24 mouse cellular contexts compared by ENCODE assay signal in genomic region chr12:99873443-99873842, GRCm38 (mm10). TPM values are rescaled to one million over a fixed set of nuclear protein-coding genes. Genes with fewer than 3 reads are reported as not detected.
DNase-seq lines count a peak whose midpoint lies in the region; ATAC-seq and TF ChIP-seq lines count a peak whose summit lies in the region.
"Had no signal": no experiment of that assay in that cellular context is flagged by ENCODE, and none has a peak within 500 bp of the region (broad histone marks: within the 10 kb centered on the region; RNA-seq: fewer than 3 reads in every experiment).

No protein-coding gene starts in this region.

- WGBS in liver, postnatal 0 days (ENCODE audit: insufficient replicate concordance): 66% methylated on average over 3 of the region's 3 CpGs
- 52% methylated on average over 3 of the region's 3 CpGs for WGBS in hindbrain, embryonic 13.5 days

- H3K4me2 ChIP-seq in liver, postnatal 0 days (ENCODE audit: low read depth, low read length): no peak overlapping the region
- no peak overlapping the region for H3K4me2 ChIP-seq in hindbrain, embryonic 13.5 days
- H3K4me2 ChIP-seq: hindbrain, embryonic 15.5 days; limb, embryonic 12.5 days; neural tube, embryonic 13.5 days; stomach, embryonic 15.5 days had no signal

- no peak for TF ChIP-seq CTCF in liver, postnatal 0 days (IDR thresholded peaks at IDR 0.05; ENCODE audit: low read depth)

- no peaks in the 10 kb centered on the region for H3K27me3 ChIP-seq in liver, postnatal 0 days (ENCODE audit: insufficient read depth, low read length)
- H3K27me3 ChIP-seq in hindbrain, embryonic 13.5 days: no peaks in the 10 kb centered on the region
- H3K27me3 ChIP-seq: hindbrain, embryonic 15.5 days; limb, embryonic 12.5 days; neural tube, embryonic 13.5 days; stomach, embryonic 15.5 days had no signal

- H3K36me3 ChIP-seq in liver, postnatal 0 days (replicated peaks; ENCODE audit: insufficient read depth, low read length): no peaks in the 10 kb centered on the region
- H3K36me3 ChIP-seq in hindbrain, embryonic 13.5 days: no peaks in the 10 kb centered on the region
- H3K36me3 ChIP-seq: hindbrain, embryonic 15.5 days; limb, embryonic 12.5 days; neural tube, embryonic 13.5 days; stomach, embryonic 15.5 days had no signal

- peak; percentile 44; the same call in 1 of the 2 replicates for ATAC-seq in liver, postnatal 0 days
- ATAC-seq in hindbrain, embryonic 13.5 days (ENCODE audit: low FRiP score): no peak
- ATAC-seq: forebrain, postnatal 0 days had no signal

- TF ChIP-seq EP300 in liver, postnatal 0 days (IDR thresholded peaks at IDR 0.05; ENCODE audit: low read depth): no peak

- DNase-seq in embryo, embryonic 10.5 days (ENCODE audit: low spot score): peak; percentile 6
- no peak for DNase-seq in embryo, embryonic 10 days (ENCODE audit: low spot score)
- DNase-seq in retina, postnatal 1 day: peak; percentile 16
- no peak for DNase-seq in retina, embryonic 14.5 days (ENCODE audit: low spot score)
- no peak for DNase-seq in liver, postnatal 0 days
- no peak for DNase-seq in T-cell, adult 2 months (ENCODE audit: low spot score)
- DNase-seq: adrenal gland, postnatal 36 days; cerebellum, adult 18-20 months; cerebellum, postnatal 14 days; forebrain, postnatal 0 days; gastrocnemius, postnatal 25 days; heart, adult 2 months; kidney, postnatal 36 days; lung, adult 18-20 months; lung, postnatal 14 days; midbrain, embryonic 14.5 days; right cerebral cortex, adult 18-20 months; thymus, postnatal 25 days had no signal

- H3K9ac ChIP-seq in liver, postnatal 0 days (replicated peaks): no peak overlapping the region
- no peak overlapping the region for H3K9ac ChIP-seq in hindbrain, embryonic 13.5 days
- H3K9ac ChIP-seq: forebrain, postnatal 0 days; hindbrain, embryonic 15.5 days; limb, embryonic 12.5 days; neural tube, embryonic 13.5 days; stomach, embryonic 15.5 days had no signal

- H3K27ac ChIP-seq in liver, postnatal 0 days (ENCODE audit: low read depth): no peak overlapping the region
- no peak overlapping the region for H3K27ac ChIP-seq in hindbrain, embryonic 13.5 days
- H3K27ac ChIP-seq: embryonic facial prominence, embryonic 10.5 days; heart, adult 2 months; hindbrain, embryonic 15.5 days; limb, embryonic 12.5 days; neural tube, embryonic 13.5 days; stomach, embryonic 15.5 days had no signal

- H3K4me3 ChIP-seq in liver, postnatal 0 days (ENCODE audit: low read depth, low read length): no peak overlapping the region
- no peak overlapping the region for H3K4me3 ChIP-seq in hindbrain, embryonic 13.5 days
- H3K4me3 ChIP-seq: embryonic facial prominence, embryonic 10.5 days; heart, adult 2 months; hindbrain, embryonic 15.5 days; limb, embryonic 12.5 days; neural tube, embryonic 13.5 days; stomach, embryonic 15.5 days had no signal

- no peaks in the 10 kb centered on the region for H3K9me3 ChIP-seq in liver, postnatal 0 days (ENCODE audit: low read length)
- H3K9me3 ChIP-seq in hindbrain, embryonic 13.5 days: no peaks in the 10 kb centered on the region
- H3K9me3 ChIP-seq: embryonic facial prominence, embryonic 10.5 days; hindbrain, embryonic 15.5 days; limb, embryonic 12.5 days; neural tube, embryonic 13.5 days; stomach, embryonic 15.5 days had no signal

- no peaks in the 10 kb centered on the region for H3K4me1 ChIP-seq in liver, postnatal 0 days (ENCODE audit: insufficient read depth)
- no peaks in the 10 kb centered on the region for H3K4me1 ChIP-seq in hindbrain, embryonic 13.5 days (replicated peaks)
- H3K4me1 ChIP-seq: hindbrain, embryonic 15.5 days; limb, embryonic 12.5 days; neural tube, embryonic 13.5 days; stomach, embryonic 15.5 days had no signal

RNA-seq across cellular contexts. Expression of gene Efcab11, which starts 10.8 kb away (rescaled TPM):
- polyA plus RNA-seq in liver, postnatal 0 days (2015; fragmentation: Nextera tagmentation; extraction: Ambion mirVana): 3.3 and 4.5 TPM in 2 replicates
- polyA plus RNA-seq in hindbrain, embryonic 13.5 days (2015; fragmentation: Nextera tagmentation; extraction: Ambion mirVana): 5.7 and 6.1 TPM in 2 replicates

RNA-seq across cellular contexts. Expression of gene Tdp1, which starts 10.9 kb away (rescaled TPM):
- polyA plus RNA-seq in liver, postnatal 0 days (2015; fragmentation: Nextera tagmentation; extraction: Ambion mirVana): 11.9 and 12.4 TPM in 2 replicates
- 48.2 and 52.3 TPM in 2 replicates for polyA plus RNA-seq in hindbrain, embryonic 13.5 days (2015; fragmentation: Nextera tagmentation; extraction: Ambion mirVana)

Comparison
In these comparisons a context has a peak if more than half of its experiments do, and no peak if none do; other contexts are left out.
1. DNase-seq: peak in embryo, embryonic 10.5 days (single experiment) and retina, postnatal 1 day (single experiment); none in embryo, embryonic 10 days (single experiment), retina, embryonic 14.5 days (single experiment), liver, postnatal 0 days (single experiment) and T-cell, adult 2 months (single experiment).